Mouse (Mus musculus) stomach, postnatal 0 days (tissue): ENCODE measurements around the gene Fam189a1. TPM values are rescaled to one million over a fixed set of nuclear protein-coding genes. Genes with fewer than 3 reads are reported as not detected.

Experiments used
- ATAC-seq: fragments of 200-750 bp; cut with Nextera tagmentation; 2 replicates; pipeline ENCODE4 v1.8.0; 2017; ENCODE audit not compliant: low FRiP score, low TSS enrichment
- DNase-seq: peaks from one replicate; pipeline ENCODE4 v3.0.0-alpha.2; 2016; ENCODE audit warnings: low spot score
- H3K27ac ChIP-seq: fragments of 300-500 bp; sonication (generic); replicated peaks from 2 replicates; pipeline ENCODE4 v1.5.1; 2014; ENCODE audit warnings: mild to moderate bottlenecking, control low read depth
- H3K27me3 ChIP-seq: fragments of 300-500 bp; sonication (generic); 2 replicates; pipeline ENCODE4 v1.6.1; 2014; ENCODE audit warnings: low read length; ENCODE audit not compliant: control insufficient read depth, insufficient read depth
- H3K36me3 ChIP-seq: fragments of 300-500 bp; sonication (generic); 2 replicates; pipeline ENCODE4 v1.6.1; 2014; ENCODE audit warnings: low read length, mixed read lengths; ENCODE audit not compliant: control insufficient read depth, insufficient read depth
- H3K4me1 ChIP-seq: fragments of 300-500 bp; sonication (generic); replicated peaks from 2 replicates; pipeline ENCODE4 v1.6.1; 2014; ENCODE audit warnings: antibody characterized with exemption; ENCODE audit not compliant: control insufficient read depth, insufficient read depth
- H3K4me2 ChIP-seq: fragments of 300-500 bp; sonication (generic); replicated peaks from 2 replicates; pipeline ENCODE4 v1.6.1; 2014; ENCODE audit warnings: low read depth, mild to moderate bottlenecking, control low read depth, moderate library complexity
- H3K4me3 ChIP-seq: fragments of 300-500 bp; sonication (generic); 2 replicates; pipeline ENCODE4 v1.5.1; 2014; ENCODE audit warnings: low read depth, low read length, control low read depth
- H3K9ac ChIP-seq: fragments of 300-500 bp; sonication (generic); 2 replicates; pipeline ENCODE4 v1.6.1; 2014; ENCODE audit warnings: mild to moderate bottlenecking, low read length, control low read depth, mixed read lengths
- H3K9me3 ChIP-seq: fragments of 300-500 bp; sonication (generic); 2 replicates; pipeline ENCODE4 v1.6.1; 2016; ENCODE audit warnings: low read length; ENCODE audit not compliant: control insufficient read depth
- CTCF ChIP-seq: IDR thresholded peaks from 2 replicates; pipeline ENCODE4 v1.5.1; 2016; ENCODE audit warnings: antibody characterized with exemption, low read depth, mild to moderate bottlenecking, moderate library complexity
- EP300 ChIP-seq: optimal IDR thresholded peaks from 2 replicates; pipeline ENCODE3; 2016; ENCODE audit warnings: antibody characterized with exemption
- WGBS: fragments of 180-500 bp; shearing (Covaris S2); extraction: QIAGEN DNeasy Blood & Tissue Kit; methylation state at CpG from one replicate; pipeline ENCODE4 v1.1.7; 2014; 5-methylcytosine and 5-hydroxymethylcytosine counted together
- polyA plus RNA-seq: library from polyadenylated mRNA; unstranded; fragments of >200 nt; fragmentation: Nextera tagmentation; extraction: Ambion mirVana; gene quantifications from 2 replicates; pipeline ENCODE4 v1.2.1, GENCODE M21; 2015

The Fam189a1 gene
- polyA plus RNA-seq, 1 experiment from 2014 or later: 0.25 TPM

DNA sequence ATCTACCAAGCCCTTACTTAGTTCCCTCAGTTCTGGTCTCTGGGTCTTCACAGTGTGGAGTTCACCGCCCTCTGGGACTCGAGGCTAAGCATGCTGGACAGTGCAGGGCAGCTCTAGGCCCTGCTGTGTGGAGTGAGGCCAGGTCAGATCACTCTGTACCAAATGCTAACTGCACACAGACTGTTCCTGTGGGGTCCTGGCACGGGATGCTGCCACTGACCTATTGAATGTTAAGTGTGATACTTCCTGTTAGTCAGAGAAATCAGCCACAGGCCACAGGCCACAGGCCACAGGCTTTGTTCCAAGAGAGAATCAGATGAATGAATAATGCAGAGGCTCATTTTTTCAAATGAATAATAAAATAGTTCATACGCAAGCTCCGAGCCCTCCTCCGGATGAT is 112.1 kb downstream of the Fam189a1 start:
- Histone ChIP-seq H3K4me1 (no peaks in the 10 kb centered on the region), H3K27me3 (no peaks in the 10 kb centered on the region), H3K27ac (no peak overlapping the region), H3K4me3 (no peak overlapping the region), H3K9ac (no peak overlapping the region), H3K36me3 (no peaks in the 10 kb centered on the region), H3K4me2 (no peak overlapping the region), H3K9me3 (no peaks in the 10 kb centered on the region)
- no peak for ATAC-seq
- TF ChIP-seq EP300: no peak
- no peak for TF ChIP-seq CTCF
- WGBS: 61% methylated on average over 6 of the region's 6 CpGs
- no peak for DNase-seq

DNA sequence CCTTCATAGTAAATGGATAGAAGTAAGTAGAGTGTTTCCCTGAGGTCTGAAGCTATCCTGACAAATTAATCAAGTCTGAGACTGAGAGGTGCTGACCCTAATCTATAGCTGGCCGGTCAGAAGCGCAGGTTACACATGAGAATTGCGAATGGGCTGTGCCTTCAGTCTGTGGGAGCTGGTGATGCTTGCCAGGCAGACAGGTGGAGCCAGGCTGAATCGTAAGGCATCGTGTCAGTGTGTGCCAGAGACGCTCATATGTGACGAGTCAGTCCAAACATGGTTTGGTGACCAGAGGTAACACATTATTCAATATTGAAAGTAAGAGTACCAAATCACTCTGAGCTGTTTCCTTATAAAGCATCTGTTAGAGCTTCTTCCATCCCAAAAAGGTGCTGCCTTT is 115.3 kb downstream of the Fam189a1 start:
- no peak for TF ChIP-seq EP300
- no peak for TF ChIP-seq CTCF
- 90% methylated on average over 7 of the region's 7 CpGs for WGBS
- Histone ChIP-seq H3K9ac (no peak overlapping the region), H3K27ac (no peak overlapping the region), H3K9me3 (no peaks in the 10 kb centered on the region), H3K4me1 (no peaks in the 10 kb centered on the region), H3K27me3 (no peaks in the 10 kb centered on the region), H3K4me2 (no peak overlapping the region), H3K4me3 (no peak overlapping the region), H3K36me3 (no peaks in the 10 kb centered on the region)
- DNase-seq (no peak), ATAC-seq (no peak)

DNA sequence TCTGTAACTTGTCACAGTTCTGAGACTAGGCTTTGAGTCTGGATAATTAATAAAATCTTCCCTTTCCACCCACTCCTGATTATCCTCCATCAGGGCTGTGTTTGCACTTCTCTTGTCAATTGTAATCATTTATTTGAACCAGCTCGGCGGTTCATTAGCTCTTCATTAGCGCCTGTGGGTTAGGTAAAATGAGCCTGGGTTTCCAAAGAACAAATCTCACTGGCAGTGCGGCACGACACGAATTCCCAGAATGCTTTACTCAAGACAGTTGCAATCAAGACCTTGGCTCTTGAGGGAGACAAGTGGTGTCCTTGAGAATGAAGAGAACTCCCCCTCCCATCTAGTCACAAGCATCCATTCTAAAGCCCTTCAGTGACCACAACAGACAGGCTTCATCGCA is 124.6 kb downstream of the Fam189a1 start:
- H3K4me3 ChIP-seq: no peak overlapping the region
- no peak for TF ChIP-seq EP300
- TF ChIP-seq CTCF: no peak
- no peak for ATAC-seq
- H3K36me3 ChIP-seq: no peaks in the 10 kb centered on the region
- H3K27ac ChIP-seq: no peak overlapping the region
- H3K9ac ChIP-seq: no peak overlapping the region
- H3K4me1 ChIP-seq: no peaks in the 10 kb centered on the region
- no peaks in the 10 kb centered on the region for H3K27me3 ChIP-seq
- no peaks in the 10 kb centered on the region for H3K9me3 ChIP-seq
- DNase-seq: no peak
- WGBS: 70% methylated on average over 7 of the region's 7 CpGs
- H3K4me2 ChIP-seq: no peak overlapping the region

DNA sequence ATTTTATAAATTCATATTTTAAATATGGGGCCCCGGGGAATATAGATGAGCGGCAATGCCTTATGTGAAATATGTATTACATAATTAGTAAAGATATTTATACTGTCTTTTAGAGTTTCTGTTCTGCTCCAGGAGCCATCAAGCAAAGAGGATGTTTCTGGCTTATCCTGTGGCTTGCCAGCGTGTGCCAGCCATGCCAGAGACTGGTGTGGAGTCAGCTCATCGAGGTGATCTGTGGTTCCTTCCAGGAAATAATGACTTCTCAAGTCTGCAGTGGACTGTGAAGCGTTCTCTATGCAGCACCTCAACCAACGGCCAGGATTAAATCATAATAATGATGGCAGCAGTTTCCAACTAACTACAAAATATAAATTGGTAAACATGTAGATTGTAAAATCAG is 125.2 kb downstream of the Fam189a1 start:
- no peaks in the 10 kb centered on the region for H3K9me3 ChIP-seq
- H3K4me1 ChIP-seq: no peaks in the 10 kb centered on the region
- no peak for DNase-seq
- H3K4me2 ChIP-seq: no peak overlapping the region
- H3K36me3 ChIP-seq: no peaks in the 10 kb centered on the region
- H3K4me3 ChIP-seq: no peak overlapping the region
- no peak overlapping the region for H3K27ac ChIP-seq
- no peak overlapping the region for H3K9ac ChIP-seq
- TF ChIP-seq EP300: no peak
- no peak for TF ChIP-seq CTCF
- H3K27me3 ChIP-seq: no peaks in the 10 kb centered on the region
- no peak for ATAC-seq
- WGBS: 80% methylated on average over 6 of the region's 6 CpGs

DNA sequence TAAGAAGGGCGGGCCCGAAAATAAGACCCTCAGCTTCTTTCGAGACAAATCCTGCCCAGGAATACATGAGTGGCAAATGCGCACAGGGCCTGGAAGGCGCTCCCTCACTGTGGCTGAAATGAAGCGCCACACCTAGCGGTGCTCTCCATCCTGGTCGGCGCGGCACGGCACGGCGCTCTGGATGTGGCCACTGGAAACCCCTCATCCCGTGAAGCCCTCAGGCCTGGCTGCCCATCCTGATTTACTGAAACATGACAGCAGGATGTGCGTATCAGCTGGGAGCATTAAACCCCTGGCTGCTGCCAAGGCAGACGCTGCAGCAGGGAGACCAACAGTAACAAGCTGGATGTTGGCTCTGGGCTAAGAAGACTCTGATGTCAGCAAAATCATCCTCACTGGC is 126.4 kb downstream of the Fam189a1 start:
- Histone ChIP-seq H3K27me3 (no peaks in the 10 kb centered on the region), H3K9me3 (no peaks in the 10 kb centered on the region), H3K9ac (no peak overlapping the region), H3K4me3 (no peak overlapping the region), H3K36me3 (no peaks in the 10 kb centered on the region), H3K4me1 (no peaks in the 10 kb centered on the region), H3K27ac (no peak overlapping the region), H3K4me2 (no peak overlapping the region)
- WGBS: 76% methylated on average over 16 of the region's 16 CpGs
- DNase-seq (no peak), ATAC-seq (no peak)
- TF ChIP-seq EP300: no peak

DNA sequence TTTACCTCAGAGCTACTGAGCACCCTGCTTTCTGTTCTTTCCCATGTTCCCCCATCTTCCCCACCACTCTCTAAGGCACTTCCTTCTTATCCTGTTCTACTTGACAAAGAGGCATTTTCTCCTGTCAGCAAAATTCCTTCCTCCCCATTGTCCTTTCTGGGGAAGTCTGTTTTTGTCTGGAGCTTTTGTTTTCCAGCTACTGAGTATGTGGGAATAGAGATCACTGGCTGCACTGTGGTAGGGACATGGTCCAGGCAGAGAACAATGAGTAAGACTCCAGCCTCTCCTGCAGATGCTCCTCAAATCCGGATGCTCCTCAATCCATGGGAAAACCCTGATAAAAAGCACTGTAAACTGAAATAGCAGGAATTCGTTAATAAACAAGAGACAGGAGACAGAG is 135.1 kb downstream of the Fam189a1 start:
- 47% methylated on average over 2 of the region's 2 CpGs for WGBS
- Histone ChIP-seq H3K27me3 (no peaks in the 10 kb centered on the region), H3K4me2 (no peak overlapping the region), H3K9ac (no peak overlapping the region), H3K36me3 (no peaks in the 10 kb centered on the region), H3K4me1 (no peaks in the 10 kb centered on the region), H3K27ac (no peak overlapping the region), H3K9me3 (no peaks in the 10 kb centered on the region), H3K4me3 (no peak overlapping the region)
- no peak for TF ChIP-seq EP300
- TF ChIP-seq CTCF: no peak
- ATAC-seq (no peak), DNase-seq (no peak)
